Mouse (Mus musculus) C2C12 (cell line): ENCODE measurements around the gene Hepacam. TPM values are rescaled to one million over a fixed set of nuclear protein-coding genes. Genes with fewer than 3 reads are reported as not detected.

ENCODE experiments used
- H3K27me3 ChIP-seq: one replicate; pipeline ENCODE4 v1.6.1; 2011; ENCODE audit not compliant: control insufficient read depth, insufficient read depth, insufficient read length
- H3K36me3 ChIP-seq: one replicate; pipeline ENCODE4 v1.6.1; 2011; ENCODE audit not compliant: control insufficient read depth, insufficient read depth
- H3K4me3 ChIP-seq: one replicate; pipeline ENCODE4 v1.5.1; 2011; ENCODE audit warnings: mild to moderate bottlenecking, control low read depth; ENCODE audit not compliant: poor library complexity, insufficient read depth, severe bottlenecking
- H3K79me2 ChIP-seq: one replicate; pipeline ENCODE4 v1.6.1; 2011; ENCODE audit not compliant: control insufficient read depth, insufficient read depth
- H3K79me3 ChIP-seq: one replicate; pipeline ENCODE4 v1.6.1; 2011; ENCODE audit warnings: low read depth, control low read depth
- H3ac ChIP-seq: one replicate; pipeline ENCODE3; 2011; ENCODE audit warnings: low read depth; ENCODE audit not compliant: control insufficient read depth, insufficient read length
- CEBPB ChIP-seq: IDR thresholded peaks from one replicate; pipeline ENCODE4 v1.6.1; 2011; ENCODE audit warnings: low read depth, mild to moderate bottlenecking, control low read depth, moderate library complexity
- CTCF ChIP-seq: IDR thresholded peaks from one replicate; pipeline ENCODE4 v1.5.1; 2011; ENCODE audit not compliant: control insufficient read depth, insufficient read depth, insufficient read length
- FOSL1 ChIP-seq: IDR thresholded peaks from one replicate; pipeline ENCODE4 v1.8.0; 2011; ENCODE audit warnings: mild to moderate bottlenecking, low read length; ENCODE audit not compliant: poor library complexity, insufficient read depth, severe bottlenecking
- MAX ChIP-seq: IDR thresholded peaks from one replicate; pipeline ENCODE4 v1.6.1; 2011; ENCODE audit warnings: mild to moderate bottlenecking, control low read depth
- MYOD1 ChIP-seq: IDR thresholded peaks from one replicate; pipeline ENCODE4 v1.6.1; 2011; ENCODE audit warnings: low read depth; ENCODE audit not compliant: control insufficient read depth, insufficient read length
- MYOG ChIP-seq: IDR thresholded peaks from one replicate; pipeline ENCODE4 v1.6.1; 2011; ENCODE audit not compliant: control insufficient read depth, insufficient read length; ENCODE audit errors: extremely low read depth
- USF1 ChIP-seq: IDR thresholded peaks from one replicate; pipeline ENCODE4 v1.6.1; 2011; ENCODE audit warnings: low read depth, mild to moderate bottlenecking, control low read depth, moderate library complexity
- polyA plus RNA-seq: library from polyadenylated mRNA; unstranded; fragments of >200 nt; fragmentation: generic; extraction: Trizol; gene quantifications from one replicate; pipeline ENCODE4 v1.2.1, GENCODE M21; 2012; ENCODE audit warnings: missing spikeins

The Hepacam gene
- polyA plus RNA-seq, 1 experiment, result 0.01 TPM

DNA sequence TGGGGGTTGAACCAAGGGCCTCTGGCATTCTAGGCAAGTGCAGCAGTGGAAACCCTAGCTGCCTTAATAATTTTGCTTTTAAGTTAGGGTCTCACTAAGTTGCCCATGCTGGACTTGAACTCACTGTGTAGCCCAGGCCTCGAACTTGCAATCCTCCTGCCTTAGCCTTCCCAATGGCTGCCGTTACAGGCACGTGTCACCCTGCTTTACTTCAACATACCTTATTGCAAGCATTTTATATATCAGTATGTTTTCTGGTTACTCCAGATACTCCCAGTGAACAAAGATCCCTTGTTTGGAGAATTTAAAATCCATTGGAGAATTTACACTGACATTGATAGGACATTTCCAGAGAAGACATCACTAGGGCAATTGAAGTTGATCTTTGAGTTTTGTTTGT, 18.1 kb upstream of the Hepacam start:
- Histone ChIP-seq H3K36me3 (no peaks in the 10 kb centered on the region), H3K79me3 (no peaks in the 10 kb centered on the region), H3K4me3 (peak overlapping the region; percentile 51), H3K27me3 (no peaks in the 10 kb centered on the region), H3ac (no peak overlapping the region), H3K79me2 (no peaks in the 10 kb centered on the region)
- TF ChIP-seq CEBPB (no peak), MAX (no peak), MYOG (no peak), USF1 (no peak), FOSL1 (no peak), CTCF (no peak), MYOD1 (no peak)

DNA sequence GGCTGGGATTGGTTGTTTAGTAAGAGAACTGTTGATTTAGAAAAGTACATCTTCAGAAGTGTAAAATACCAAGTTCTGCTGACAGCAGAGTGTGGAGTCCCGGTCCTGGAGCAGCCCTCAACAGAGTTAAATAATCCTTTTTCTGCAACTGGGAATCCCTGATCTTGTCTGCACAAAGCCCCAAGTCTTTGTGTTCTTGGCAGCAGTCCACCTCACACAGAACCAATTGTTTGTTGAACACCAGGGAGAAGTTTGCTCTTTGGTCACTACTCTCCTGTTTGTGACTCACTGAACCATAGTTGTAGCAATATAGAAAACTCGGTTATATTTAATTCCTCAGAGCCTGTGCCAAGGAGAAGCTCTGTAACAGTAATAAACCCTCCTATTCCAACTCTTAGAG, 15.9 kb upstream of the Hepacam start:
- H3K79me3 ChIP-seq, result no peaks in the 10 kb centered on the region
- H3K27me3 ChIP-seq, result no peaks in the 10 kb centered on the region
- no peak for TF ChIP-seq MYOG
- no peak for TF ChIP-seq MYOD1
- no peak for TF ChIP-seq CEBPB
- TF ChIP-seq CTCF, result no peak
- TF ChIP-seq FOSL1, result no peak
- no peak for TF ChIP-seq USF1
- TF ChIP-seq MAX, result no peak
- no peak overlapping the region for H3K4me3 ChIP-seq
- H3K36me3 ChIP-seq, result no peaks in the 10 kb centered on the region
- no peaks in the 10 kb centered on the region for H3K79me2 ChIP-seq
- no peak overlapping the region for H3ac ChIP-seq

DNA sequence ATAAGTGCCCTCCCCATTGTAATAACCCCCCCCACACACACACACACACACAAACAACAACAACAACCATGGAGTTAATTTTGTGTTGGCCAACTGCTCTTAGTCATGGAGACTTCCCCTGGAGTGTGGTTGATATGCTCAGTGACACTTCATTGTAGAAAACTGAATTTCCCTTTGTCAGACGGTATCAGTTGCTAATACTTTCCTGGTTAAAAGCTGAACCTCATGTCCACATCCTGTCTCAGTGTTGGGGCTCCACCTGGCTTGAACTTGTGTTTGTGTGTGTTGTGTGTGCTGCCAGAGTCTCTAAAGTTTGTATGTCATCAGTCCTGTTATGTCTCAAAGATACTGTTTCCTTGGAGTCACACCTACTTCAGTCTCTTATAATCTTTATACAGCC, 12.7 kb upstream of the Hepacam start:
- TF ChIP-seq USF1 (no peak), MYOD1 (no peak), CTCF (no peak), MYOG (no peak), CEBPB (no peak), FOSL1 (no peak), MAX (no peak)
- no peaks in the 10 kb centered on the region for H3K79me2 ChIP-seq
- no peak overlapping the region for H3K4me3 ChIP-seq
- no peaks in the 10 kb centered on the region for H3K36me3 ChIP-seq
- H3K79me3 ChIP-seq, result no peaks in the 10 kb centered on the region
- no peaks in the 10 kb centered on the region for H3K27me3 ChIP-seq
- H3ac ChIP-seq, result no peak overlapping the region

DNA sequence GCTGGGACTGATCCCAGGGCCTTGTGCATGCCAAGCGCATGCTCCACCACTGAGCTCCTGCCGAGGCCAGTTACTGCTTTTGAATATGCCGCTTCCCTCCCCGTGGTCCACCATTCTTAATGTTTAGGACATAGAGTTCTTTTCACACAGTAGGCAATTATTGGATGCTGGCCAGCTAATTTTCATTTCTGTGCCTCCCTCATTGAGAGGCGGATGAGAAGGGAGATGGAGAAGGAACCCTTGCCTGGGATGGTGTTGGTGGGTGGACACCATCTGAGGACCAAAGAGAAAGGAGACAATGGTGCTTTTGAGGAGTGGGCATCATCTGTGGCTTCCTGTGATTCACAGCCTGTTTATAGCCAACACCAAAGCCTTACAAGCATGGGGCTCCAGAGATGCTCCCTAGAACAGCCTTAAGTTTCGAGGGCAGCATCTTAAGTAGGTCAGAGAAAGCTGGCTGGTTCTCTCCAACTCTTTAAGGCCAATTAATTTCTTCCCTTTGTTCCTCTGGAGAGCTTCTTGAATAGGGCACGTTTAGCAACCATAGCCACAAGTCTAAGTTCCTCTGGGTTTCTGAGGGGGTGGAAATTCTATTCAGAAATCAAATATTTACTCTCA, 8.3 kb upstream of the Hepacam start:
- no peaks in the 10 kb centered on the region for H3K27me3 ChIP-seq
- no peak overlapping the region for H3K4me3 ChIP-seq
- TF ChIP-seq MAX (no peak), USF1 (no peak), CEBPB (no peak), FOSL1 (no peak), CTCF (no peak), MYOD1 (no peak), MYOG (no peak)
- H3ac ChIP-seq, result no peak overlapping the region
- no peaks in the 10 kb centered on the region for H3K79me2 ChIP-seq
- no peaks in the 10 kb centered on the region for H3K36me3 ChIP-seq
- no peaks in the 10 kb centered on the region for H3K79me3 ChIP-seq

DNA sequence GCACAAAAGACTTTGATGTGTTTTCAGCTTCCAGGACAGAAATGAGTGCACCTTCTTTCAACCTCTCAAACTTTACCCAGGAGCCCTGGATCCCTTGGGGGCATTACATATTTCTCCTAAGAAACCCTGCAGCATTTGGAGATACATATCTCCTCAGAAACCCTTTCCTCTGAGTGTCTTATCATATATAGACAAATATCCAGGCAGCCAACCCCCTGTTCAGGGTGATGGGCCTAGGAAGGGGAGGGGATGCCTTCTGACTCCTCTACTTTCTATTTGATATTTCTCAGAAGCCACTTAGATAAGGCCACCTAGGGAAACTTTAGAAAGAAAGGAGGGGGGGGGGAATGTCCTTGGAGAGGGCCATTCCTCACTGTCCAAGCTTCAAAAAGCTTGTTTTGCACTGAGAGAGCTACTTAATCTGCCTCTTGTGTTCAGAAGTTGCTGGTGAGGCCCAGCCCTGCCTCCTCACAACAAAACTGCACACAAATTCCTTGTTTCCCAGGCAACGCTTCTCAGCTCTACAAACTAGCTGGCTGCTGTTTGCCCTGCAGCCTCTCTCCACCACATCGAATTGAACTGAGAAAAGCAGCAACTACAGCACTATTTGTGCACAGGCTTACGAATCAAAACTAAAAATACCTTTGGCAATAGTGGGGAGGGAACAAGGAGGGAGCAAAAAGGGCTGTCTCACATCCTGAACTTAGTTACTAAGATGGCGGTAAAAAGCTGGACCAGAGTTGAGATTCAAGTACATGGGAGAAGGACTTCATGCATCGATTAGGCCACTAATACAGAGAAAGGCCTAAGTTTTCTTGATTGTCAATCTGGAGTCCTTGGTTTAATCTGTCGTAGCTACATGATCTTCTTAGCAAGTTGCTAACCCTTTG, 7.6 kb upstream of the Hepacam start:
- Histone ChIP-seq H3K27me3 (no peaks in the 10 kb centered on the region), H3K79me3 (no peaks in the 10 kb centered on the region), H3K36me3 (no peaks in the 10 kb centered on the region), H3K79me2 (no peaks in the 10 kb centered on the region), H3ac (no peak overlapping the region), H3K4me3 (no peak overlapping the region)
- no peak for TF ChIP-seq USF1
- no peak for TF ChIP-seq CEBPB
- no peak for TF ChIP-seq FOSL1
- TF ChIP-seq MYOG, result no peak
- no peak for TF ChIP-seq MAX
- TF ChIP-seq CTCF, result no peak
- TF ChIP-seq MYOD1, result no peak
